7 mouse cellular contexts compared by ENCODE assay signal in the genomic region with DNA sequence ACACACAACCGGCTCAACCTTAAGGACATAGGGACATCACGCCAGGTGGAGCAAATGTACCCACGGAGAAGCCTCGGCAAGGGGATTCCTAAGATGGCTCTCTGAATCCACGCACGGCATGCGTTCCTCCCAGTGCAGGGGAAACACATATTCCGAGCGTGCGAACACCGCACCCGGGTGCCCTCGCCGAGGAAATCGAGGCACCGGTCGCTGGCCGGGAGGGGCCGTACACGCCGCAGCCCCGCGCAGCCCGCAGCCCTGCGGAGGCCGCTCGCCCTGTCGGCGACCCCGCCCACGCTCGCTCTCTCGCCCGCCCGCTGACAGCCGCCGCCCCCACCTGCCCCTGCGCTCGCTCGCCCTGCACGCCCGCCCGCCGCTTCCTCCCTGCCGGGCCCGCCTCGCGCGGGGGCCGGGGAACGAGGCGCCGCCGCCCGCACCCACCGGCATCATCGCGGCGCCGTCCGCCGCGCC. TPM values are rescaled to one million over a fixed set of nuclear protein-coding genes. Genes with fewer than 3 reads are reported as not detected.
DNase-seq lines count a peak whose midpoint lies in the region; ATAC-seq and TF ChIP-seq lines count a peak whose summit lies in the region.

No protein-coding gene starts in this region.

- peaks cover 6% of the 10 kb centered on the region; the same call in 1 of the 2 replicates for H3K4me1 ChIP-seq in hindbrain, postnatal 0 days (ENCODE audit: insufficient read depth, low read length)
- peaks cover 17% of the 10 kb centered on the region for H3K4me1 ChIP-seq in limb, embryonic 14.5 days (ENCODE audit: control insufficient read depth, insufficient read depth, low read length)
- H3K4me1 ChIP-seq in midbrain, embryonic 14.5 days (ENCODE audit: control insufficient read depth, insufficient read depth, low read length): 0 out of 2 replicates have a peak, but pooled peaks cover 4% of the 10 kb centered on the region

- TF ChIP-seq CTCF in hindbrain, postnatal 0 days (IDR thresholded peaks at IDR 0.05; ENCODE audit: low read depth): no peak

- no peaks in the 10 kb centered on the region for H3K27me3 ChIP-seq in hindbrain, postnatal 0 days (ENCODE audit: insufficient read depth, low read length)
- H3K27me3 ChIP-seq in limb, embryonic 14.5 days (ENCODE audit: control insufficient read depth, insufficient read depth, low read length): peaks cover 7% of the 10 kb centered on the region; the same call in 1 of the 2 replicates
- H3K27me3 ChIP-seq in midbrain, embryonic 14.5 days (ENCODE audit: control insufficient read depth, insufficient read depth, low read length): peaks cover 3% of the 10 kb centered on the region; the same call in 1 of the 2 replicates

- no peaks in the 10 kb centered on the region for H3K9me3 ChIP-seq in hindbrain, postnatal 0 days (ENCODE audit: low read length)
- H3K9me3 ChIP-seq in limb, embryonic 14.5 days (ENCODE audit: control insufficient read depth, low read length): no peaks in the 10 kb centered on the region
- no peaks in the 10 kb centered on the region for H3K9me3 ChIP-seq in midbrain, embryonic 14.5 days (ENCODE audit: control insufficient read depth, low read length)

- peak overlapping the region; percentile 95 for H3K27ac ChIP-seq in hindbrain, postnatal 0 days
- H3K27ac ChIP-seq in limb, embryonic 14.5 days (replicated peaks; ENCODE audit: low read depth, low read length): peak overlapping the region; percentile 83
- peak overlapping the region; percentile 95 for H3K27ac ChIP-seq in midbrain, embryonic 14.5 days (replicated peaks; ENCODE audit: low read depth, low read length)

- H3K4me3 ChIP-seq in hindbrain, postnatal 0 days (ENCODE audit: low read length): peak overlapping the region; percentile 80
- H3K4me3 ChIP-seq in limb, embryonic 14.5 days (replicated peaks; ENCODE audit: low read length): peak overlapping the region; percentile 72
- peak overlapping the region; percentile 68 for H3K4me3 ChIP-seq in midbrain, embryonic 14.5 days (replicated peaks; ENCODE audit: low read depth, low read length)

- peak overlapping the region; percentile 76 for H3K4me2 ChIP-seq in hindbrain, postnatal 0 days (ENCODE audit: low read depth, low read length)
- H3K4me2 ChIP-seq in limb, embryonic 14.5 days (replicated peaks; ENCODE audit: low read depth, low read length, severe bottlenecking): peak overlapping the region; percentile 90
- H3K4me2 ChIP-seq in midbrain, embryonic 14.5 days (ENCODE audit: low read length): peak overlapping the region; percentile 75

- peak; percentile 66 for ATAC-seq in hindbrain, postnatal 0 days
- peak; percentile 64 for ATAC-seq in limb, embryonic 14.5 days (ENCODE audit: low FRiP score, low read depth)
- peak; percentile 57 for ATAC-seq in midbrain, embryonic 14.5 days (ENCODE audit: low FRiP score, low TSS enrichment)

- no peaks in the 10 kb centered on the region for H3K36me3 ChIP-seq in hindbrain, postnatal 0 days (ENCODE audit: insufficient read depth, low read length)
- no peaks in the 10 kb centered on the region for H3K36me3 ChIP-seq in limb, embryonic 14.5 days (ENCODE audit: control insufficient read depth, insufficient read depth, low read length)
- no peaks in the 10 kb centered on the region for H3K36me3 ChIP-seq in midbrain, embryonic 14.5 days (ENCODE audit: control insufficient read depth, insufficient read depth, low read length)

- DNase-seq in T-cell, adult 2 months (ENCODE audit: low spot score): peak; percentile 71
- peak; percentile 71 for DNase-seq in cerebellum, adult 9-10 months
- peak; percentile 54 for DNase-seq in gastrocnemius, postnatal 10 days
- DNase-seq in hindbrain, postnatal 0 days (ENCODE audit: low spot score): peak; percentile 46
- no peak for DNase-seq in limb, embryonic 14.5 days (ENCODE audit: low spot score)
- DNase-seq in midbrain, embryonic 14.5 days: no peak
- peak; percentile 72 to 88 for DNase-seq in spleen, postnatal 4 days (ENCODE audit: low spot score in 2 of 2)

- under 1% methylated on average over 40 of the region's 63 CpGs for WGBS in hindbrain, postnatal 0 days
- WGBS in limb, embryonic 14.5 days: under 1% methylated on average over 40 of the region's 63 CpGs
- under 1% methylated on average over 62 of the region's 63 CpGs for WGBS in midbrain, embryonic 14.5 days

- peak overlapping the region; percentile 94 for H3K9ac ChIP-seq in hindbrain, postnatal 0 days (replicated peaks; ENCODE audit: low read length)
- peak overlapping the region; percentile 75 for H3K9ac ChIP-seq in limb, embryonic 14.5 days (ENCODE audit: low read depth, low read length, severe bottlenecking)
- peak overlapping the region; percentile 87 for H3K9ac ChIP-seq in midbrain, embryonic 14.5 days (replicated peaks; ENCODE audit: low read length)

- no peak for TF ChIP-seq POLR2A in limb, embryonic 14.5 days (IDR thresholded peaks at IDR 0.05; ENCODE audit: borderline replicate concordance, extremely low read depth, insufficient read depth, insufficient read length)

RNA-seq across cellular contexts. Expression of a gene that starts 0.5 kb away (rescaled TPM):
- 10 to 100 TPM in 1 of 2 experiments, 1 to 10 TPM in 1; 9.5 to 13.4 TPM for total RNA-seq in gastrocnemius, postnatal 10 days (2021)
- total RNA-seq in hindbrain, postnatal 0 days (2014; rRNA removed): 54.5 and 57.4 TPM in 2 replicates
- 31.6 and 36.5 TPM in 2 replicates for polyA plus RNA-seq in hindbrain, postnatal 0 days (2015; fragmentation: Nextera tagmentation; extraction: Ambion mirVana)
- 16.8 and 18.5 TPM in 2 replicates for polyA plus RNA-seq in limb, embryonic 14.5 days (2012; rRNA removed)
- 17.3 and 19.4 TPM in 2 replicates for polyA plus RNA-seq in limb, embryonic 14.5 days (2014; fragmentation: Nextera tagmentation; extraction: Ambion mirVana)
- polyA plus RNA-seq in midbrain, embryonic 14.5 days (2014; fragmentation: Nextera tagmentation; extraction: Ambion mirVana): 36.2 and 38.1 TPM in 2 replicates

RNA-seq across cellular contexts. Expression of a gene that starts 59.3 kb away (rescaled TPM):
- 100 to 1,000 TPM; 846 to 916 TPM for total RNA-seq in gastrocnemius, postnatal 10 days (2021)
- 225 and 251 TPM in 2 replicates for total RNA-seq in hindbrain, postnatal 0 days (2014; rRNA removed)
- polyA plus RNA-seq in hindbrain, postnatal 0 days (2015; fragmentation: Nextera tagmentation; extraction: Ambion mirVana): 1,023 and 1,032 TPM in 2 replicates
- polyA plus RNA-seq in limb, embryonic 14.5 days (2012; rRNA removed): 162 and 174 TPM in 2 replicates
- 598 and 677 TPM in 2 replicates for polyA plus RNA-seq in limb, embryonic 14.5 days (2014; fragmentation: Nextera tagmentation; extraction: Ambion mirVana)
- polyA plus RNA-seq in midbrain, embryonic 14.5 days (2014; fragmentation: Nextera tagmentation; extraction: Ambion mirVana): 644 and 890 TPM in 2 replicates

Comparison
In these comparisons a context has a peak if more than half of its experiments do, and no peak if none do; other contexts are left out.
1. DNase-seq: peak in T-cell, adult 2 months (single experiment), cerebellum, adult 9-10 months (single experiment), gastrocnemius, postnatal 10 days (single experiment), hindbrain, postnatal 0 days (single experiment) and spleen, postnatal 4 days (2 of 2); none in limb, embryonic 14.5 days (single experiment) and midbrain, embryonic 14.5 days (single experiment).
2. Peak in every context shown above with its lines, with median percentiles within 50 percentile points of each other: ATAC-seq, H3K27ac ChIP-seq, H3K4me2 ChIP-seq, H3K4me3 ChIP-seq and H3K9ac ChIP-seq.